Comparison of ENCODE assay signal across 27 mouse cellular contexts in genomic region chr2:32691041-32691440, GRCm38 (mm10). TPM values are rescaled to one million over a fixed set of nuclear protein-coding genes. Genes with fewer than 3 reads are reported as not detected.
DNase-seq lines count a peak whose midpoint lies in the region; ATAC-seq and TF ChIP-seq lines count a peak whose summit lies in the region.
"Had no signal": no experiment of that assay in that cellular context is flagged by ENCODE, and none has a peak within 500 bp of the region (broad histone marks: within the 10 kb centered on the region; RNA-seq: fewer than 3 reads in every experiment).

No protein-coding gene starts in this region.

- H3K4me1 ChIP-seq in hindbrain, embryonic 13.5 days (replicated peaks), result peaks cover 18% of the 10 kb centered on the region
- H3K4me1 ChIP-seq in hindbrain, embryonic 12.5 days, result peaks cover 14% of the 10 kb centered on the region
- H3K4me1 ChIP-seq in testis, adult 2 months (ENCODE audit: control insufficient read depth, insufficient read depth, low read length), result peaks cover 13% of the 10 kb centered on the region
- peaks cover 0 to 15% of the 10 kb centered on the region in 2 experiments; a peak in 2 of 4 replicates for H3K4me1 ChIP-seq in MEL (ENCODE audit: control insufficient read depth in 1 of 2, insufficient read depth in 2 of 2, low read length in 2 of 2)
- peaks cover 18% of the 10 kb centered on the region for H3K4me1 ChIP-seq in neural tube, embryonic 13.5 days (replicated peaks)
- peaks cover 7% of the 10 kb centered on the region for H3K4me1 ChIP-seq in midbrain, embryonic 11.5 days (ENCODE audit: control insufficient read depth, insufficient read depth, low read length)

- no peak overlapping the region for H3K4me2 ChIP-seq in hindbrain, embryonic 13.5 days
- H3K4me2 ChIP-seq in hindbrain, embryonic 12.5 days (replicated peaks), result no peak overlapping the region
- H3K4me2 ChIP-seq in neural tube, embryonic 13.5 days, result no peak overlapping the region
- no peak overlapping the region for H3K4me2 ChIP-seq in midbrain, embryonic 11.5 days
- H3K4me2 ChIP-seq: embryonic facial prominence, embryonic 12.5 days; forebrain, embryonic 15.5 days; intestine, embryonic 15.5 days; kidney, embryonic 15.5 days; neural tube, embryonic 12.5 days had no signal

- intact Hi-C loops in left cerebral cortex, adult 2 months (cut with DNase I), result loop anchor here (5.0 kb wide), 1 partner anchor 109 kb away; no protein-coding TSS in a partner anchor

- 83% methylated on average over 11 of the region's 11 CpGs for WGBS in hindbrain, embryonic 13.5 days
- 86% methylated on average over 11 of the region's 11 CpGs for WGBS in hindbrain, embryonic 12.5 days
- 90% methylated on average over 11 of the region's 11 CpGs for WGBS in neural tube, embryonic 13.5 days
- 92% methylated on average over 11 of the region's 11 CpGs for WGBS in midbrain, embryonic 11.5 days

- no peak for DNase-seq in testis, postnatal 10 days (ENCODE audit: low spot score)
- DNase-seq in MEL (ENCODE audit: low read depth, low spot score), result no peak
- no peak for DNase-seq in midbrain, embryonic 11.5 days (ENCODE audit: low spot score, missing footprints)
- no peak for DNase-seq in left cerebral cortex, adult 2 months (ENCODE audit: extremely low spot score in 1 of 2, low spot score in 2 of 2)
- DNase-seq: adrenal gland, adult 2 months; cerebellum, adult 11 months; cerebellum, adult 9-11 months; gastrocnemius, postnatal 14 days; heart, adult 2 months; heart, postnatal 4 days; kidney, postnatal 4 days; layer of hippocampus, adult 9-11 months; lung, adult 2 months; lung, postnatal 36 days; midbrain, embryonic 14.5 days; thymus, postnatal 14 days had no signal

- TF ChIP-seq RAD21 in MEL (IDR thresholded peaks at IDR 0.05; ENCODE audit: low read depth, low read length), result no peak

- H3K79me2 ChIP-seq in MEL (ENCODE audit: control insufficient read depth, insufficient read depth, low read length, poor library complexity), result peaks cover 15% of the 10 kb centered on the region

- no peak overlapping the region for H3K27ac ChIP-seq in hindbrain, embryonic 13.5 days
- H3K27ac ChIP-seq in hindbrain, embryonic 12.5 days, result no peak overlapping the region
- no peak overlapping the region for H3K27ac ChIP-seq in testis, adult 2 months (ENCODE audit: control insufficient read depth, insufficient read depth, low read depth, low read length)
- H3K27ac ChIP-seq in MEL (ENCODE audit: control insufficient read depth, low read depth, low read length), result no peak overlapping the region
- no peak overlapping the region for H3K27ac ChIP-seq in neural tube, embryonic 13.5 days (replicated peaks)
- no peak overlapping the region for H3K27ac ChIP-seq in midbrain, embryonic 11.5 days (ENCODE audit: low read depth, low read length)
- no peak overlapping the region for H3K27ac ChIP-seq in left cerebral cortex, adult 2 months
- H3K27ac ChIP-seq: embryonic facial prominence, embryonic 12.5 days; forebrain, embryonic 15.5 days; heart, adult 2 months; intestine, embryonic 15.5 days; kidney, embryonic 15.5 days; neural tube, embryonic 12.5 days had no signal

- peaks cover 23% of the 10 kb centered on the region for H3K36me3 ChIP-seq in hindbrain, embryonic 13.5 days
- H3K36me3 ChIP-seq in hindbrain, embryonic 12.5 days, result peaks cover 25% of the 10 kb centered on the region
- H3K36me3 ChIP-seq in testis, adult 2 months (ENCODE audit: control insufficient read depth, insufficient read depth, low read length), result no peaks in the 10 kb centered on the region
- peaks cover 0 to 10% of the 10 kb centered on the region in 2 experiments; a peak in 3 of 4 replicates for H3K36me3 ChIP-seq in MEL (ENCODE audit: control insufficient read depth in 1 of 2, insufficient read depth in 2 of 2, low read length in 2 of 2)
- peaks cover 15% of the 10 kb centered on the region for H3K36me3 ChIP-seq in neural tube, embryonic 13.5 days
- H3K36me3 ChIP-seq in midbrain, embryonic 11.5 days (ENCODE audit: control insufficient read depth, insufficient read depth, low read length), result peaks cover 4% of the 10 kb centered on the region; the same call in 1 of the 2 replicates

- H3K27me3 ChIP-seq in hindbrain, embryonic 13.5 days, result no peaks in the 10 kb centered on the region
- H3K27me3 ChIP-seq in hindbrain, embryonic 12.5 days, result 0 out of 2 replicates have a peak, but pooled peaks cover 2% of the 10 kb centered on the region
- no peaks in the 10 kb centered on the region for H3K27me3 ChIP-seq in testis, adult 2 months (ENCODE audit: control insufficient read depth, insufficient read depth, low read length)
- H3K27me3 ChIP-seq in MEL (ENCODE audit: control insufficient read depth in 1 of 2, insufficient read depth in 2 of 2, low read length in 2 of 2), result no peaks in the 10 kb centered on the region
- no peaks in the 10 kb centered on the region for H3K27me3 ChIP-seq in neural tube, embryonic 13.5 days
- no peaks in the 10 kb centered on the region for H3K27me3 ChIP-seq in midbrain, embryonic 11.5 days (ENCODE audit: control insufficient read depth, insufficient read depth, low read length)
- H3K27me3 ChIP-seq: embryonic facial prominence, embryonic 12.5 days; forebrain, embryonic 15.5 days; intestine, embryonic 15.5 days; kidney, embryonic 15.5 days; megakaryocyte, embryonic 14.5 days; neural tube, embryonic 12.5 days had no signal

- no peak for TF ChIP-seq CTCF in testis, adult 2 months (IDR thresholded peaks at IDR 0.05; ENCODE audit: control insufficient read depth, insufficient read depth, insufficient replicate concordance, low read depth, low read length)
- no peak for TF ChIP-seq CTCF in MEL (IDR thresholded peaks at IDR 0.05 in 2 of 3, conservative IDR thresholded peaks at IDR 0.05 in 1 of 3; ENCODE audit: control insufficient read depth in 1 of 3, insufficient read depth in 1 of 3, low read depth in 2 of 3, low read length in 3 of 3, poor library complexity in 1 of 3, severe bottlenecking in 1 of 3)
- TF ChIP-seq CTCF in left cerebral cortex, adult 2 months (IDR thresholded peaks at IDR 0.05), result no peak

- no peaks in the 10 kb centered on the region for H3K9me3 ChIP-seq in hindbrain, embryonic 13.5 days
- no peaks in the 10 kb centered on the region for H3K9me3 ChIP-seq in hindbrain, embryonic 12.5 days (replicated peaks)
- H3K9me3 ChIP-seq in MEL (replicated peaks; ENCODE audit: insufficient read depth, low read length), result no peaks in the 10 kb centered on the region
- no peaks in the 10 kb centered on the region for H3K9me3 ChIP-seq in neural tube, embryonic 13.5 days
- no peaks in the 10 kb centered on the region for H3K9me3 ChIP-seq in midbrain, embryonic 11.5 days (ENCODE audit: control insufficient read depth, low read length)
- H3K9me3 ChIP-seq: embryonic facial prominence, embryonic 12.5 days; forebrain, embryonic 15.5 days; intestine, embryonic 15.5 days; kidney, embryonic 15.5 days; megakaryocyte, embryonic 14.5 days; neural tube, embryonic 12.5 days had no signal

- H3K4me3 ChIP-seq in hindbrain, embryonic 13.5 days, result no peak overlapping the region
- H3K4me3 ChIP-seq in hindbrain, embryonic 12.5 days, result no peak overlapping the region
- H3K4me3 ChIP-seq in testis, adult 2 months (ENCODE audit: control insufficient read depth, low read depth, low read length), result peak overlapping the region; percentile 26
- no peak overlapping the region for H3K4me3 ChIP-seq in MEL (ENCODE audit: control insufficient read depth in 1 of 2, insufficient read depth in 1 of 2, low read depth in 2 of 2, low read length in 2 of 2)
- no peak overlapping the region for H3K4me3 ChIP-seq in neural tube, embryonic 13.5 days
- H3K4me3 ChIP-seq in midbrain, embryonic 11.5 days (ENCODE audit: low read depth, low read length), result no peak overlapping the region
- H3K4me3 ChIP-seq in left cerebral cortex, adult 2 months, result no peak overlapping the region
- H3K4me3 ChIP-seq: embryonic facial prominence, embryonic 12.5 days; forebrain, embryonic 15.5 days; heart, adult 2 months; intestine, embryonic 15.5 days; kidney, embryonic 15.5 days; megakaryocyte, embryonic 14.5 days; neural tube, embryonic 12.5 days had no signal

- H3K9ac ChIP-seq in hindbrain, embryonic 13.5 days, result peak overlapping the region; percentile 39; the same call in 1 of the 2 replicates
- no peak overlapping the region for H3K9ac ChIP-seq in hindbrain, embryonic 12.5 days
- H3K9ac ChIP-seq in MEL (ENCODE audit: control insufficient read depth, low read depth, low read length, poor library complexity, severe bottlenecking), result no peak overlapping the region
- peak overlapping the region; percentile 38; the same call in 1 of the 2 replicates for H3K9ac ChIP-seq in neural tube, embryonic 13.5 days
- no peak overlapping the region for H3K9ac ChIP-seq in midbrain, embryonic 11.5 days (ENCODE audit: low read length)
- H3K9ac ChIP-seq: embryonic facial prominence, embryonic 12.5 days; forebrain, embryonic 15.5 days; intestine, embryonic 15.5 days; kidney, embryonic 15.5 days; neural tube, embryonic 12.5 days had no signal

- no peak for ATAC-seq in hindbrain, embryonic 13.5 days (ENCODE audit: low FRiP score)
- no peak for ATAC-seq in hindbrain, embryonic 12.5 days (ENCODE audit: low FRiP score)
- ATAC-seq in neural tube, embryonic 13.5 days (ENCODE audit: low read depth), result no peak
- ATAC-seq in midbrain, embryonic 11.5 days (ENCODE audit: low FRiP score), result no peak
- ATAC-seq: forebrain, embryonic 15.5 days; hindbrain, embryonic 16.5 days; intestine, embryonic 15.5 days had no signal

- no peak for TF ChIP-seq POLR2A in testis, adult 2 months (IDR thresholded peaks at IDR 0.05; ENCODE audit: control insufficient read depth, low read depth, low read length)
- no peak for TF ChIP-seq POLR2A in MEL (IDR thresholded peaks at IDR 0.05; ENCODE audit: control insufficient read depth in 1 of 2, insufficient read depth in 1 of 2, low read depth in 1 of 2, low read length in 2 of 2, poor library complexity in 1 of 2)

- TF ChIP-seq EP300 in MEL (IDR thresholded peaks at IDR 0.05; ENCODE audit: low read depth in 1 of 2, low read length in 2 of 2), result no peak

RNA-seq across cellular contexts. Expression of gene Fpgs, which starts 12.9 kb away (rescaled TPM):
- polyA plus RNA-seq in hindbrain, embryonic 13.5 days (2015; fragmentation: Nextera tagmentation; extraction: Ambion mirVana), result 14.5 and 16.4 TPM in 2 replicates
- polyA plus RNA-seq in hindbrain, embryonic 12.5 days (2016; fragmentation: Nextera tagmentation; extraction: Ambion mirVana), result 19.5 and 20.1 TPM in 2 replicates
- 39.4 and 45.3 TPM in 2 replicates for polyA plus RNA-seq in testis, adult 2 months (2012; rRNA removed)
- 32.5 and 40.0 TPM in 2 replicates for total RNA-seq in MEL (2012; rRNA removed)
- 10 to 100 TPM in 1 of 2 experiments, not detected in 1; 73.9 TPM for polyA plus RNA-seq in MEL (2012; ENCODE audit: insufficient read depth in 1 of 2, insufficient read length in 2 of 2, low read depth in 1 of 2, low replicate concordance in 2 of 2, missing spikeins in 1 of 2)
- polyA plus RNA-seq in neural tube, embryonic 13.5 days (2015; fragmentation: Nextera tagmentation; extraction: Ambion mirVana), result 14.3 and 14.7 TPM in 2 replicates
- polyA plus RNA-seq in midbrain, embryonic 11.5 days (2014; fragmentation: Nextera tagmentation; extraction: Ambion mirVana), result 10.3 and 13.9 TPM in 2 replicates
- 10 to 100 TPM in 1 of 2 experiments, 1 to 10 TPM in 1; 9.4 to 10.5 TPM for total RNA-seq in left cerebral cortex, adult 2 months (2021)

RNA-seq across cellular contexts. Expression of gene Cdk9, which starts 21.8 kb away (rescaled TPM):
- 74.9 and 81.9 TPM in 2 replicates for polyA plus RNA-seq in hindbrain, embryonic 13.5 days (2015; fragmentation: Nextera tagmentation; extraction: Ambion mirVana)
- 99.0 and 101 TPM in 2 replicates for polyA plus RNA-seq in hindbrain, embryonic 12.5 days (2016; fragmentation: Nextera tagmentation; extraction: Ambion mirVana)
- polyA plus RNA-seq in testis, adult 2 months (2012; rRNA removed), result 105 and 121 TPM in 2 replicates
- 30.9 and 37.7 TPM in 2 replicates for total RNA-seq in MEL (2012; rRNA removed)
- 100 to 1,000 TPM in 1 of 2 experiments, not detected in 1; 125 TPM for polyA plus RNA-seq in MEL (2012; ENCODE audit: insufficient read depth in 1 of 2, insufficient read length in 2 of 2, low read depth in 1 of 2, low replicate concordance in 2 of 2, missing spikeins in 1 of 2)
- 72.2 and 74.6 TPM in 2 replicates for polyA plus RNA-seq in neural tube, embryonic 13.5 days (2015; fragmentation: Nextera tagmentation; extraction: Ambion mirVana)
- polyA plus RNA-seq in midbrain, embryonic 11.5 days (2014; fragmentation: Nextera tagmentation; extraction: Ambion mirVana), result 72.8 and 82.6 TPM in 2 replicates
- total RNA-seq in left cerebral cortex, adult 2 months (2021), result 100 to 1,000 TPM; 129 to 134 TPM

RNA-seq across cellular contexts. Expression of gene Sh2d3c, which starts 29.8 kb away (rescaled TPM):
- polyA plus RNA-seq in hindbrain, embryonic 13.5 days (2015; fragmentation: Nextera tagmentation; extraction: Ambion mirVana), result 41.8 and 50.5 TPM in 2 replicates
- 33.5 and 34.8 TPM in 2 replicates for polyA plus RNA-seq in hindbrain, embryonic 12.5 days (2016; fragmentation: Nextera tagmentation; extraction: Ambion mirVana)
- 1.9 and 2.3 TPM in 2 replicates for polyA plus RNA-seq in testis, adult 2 months (2012; rRNA removed)
- total RNA-seq in MEL (2012; rRNA removed), result 0.19 and 0.26 TPM in 2 replicates
- polyA plus RNA-seq in MEL (2012; ENCODE audit: insufficient read depth in 1 of 2, insufficient read length in 2 of 2, low read depth in 1 of 2, low replicate concordance in 2 of 2, missing spikeins in 1 of 2), result under 1 TPM in 1 of 2 experiments, not detected in 1; 0.43 TPM
- 42.5 and 51.4 TPM in 2 replicates for polyA plus RNA-seq in neural tube, embryonic 13.5 days (2015; fragmentation: Nextera tagmentation; extraction: Ambion mirVana)
- polyA plus RNA-seq in midbrain, embryonic 11.5 days (2014; fragmentation: Nextera tagmentation; extraction: Ambion mirVana), result 23.4 and 25.5 TPM in 2 replicates
- total RNA-seq in left cerebral cortex, adult 2 months (2021), result 10 to 100 TPM; 31.1 to 42.5 TPM

RNA-seq across cellular contexts. Expression of gene Eng, which starts 44.6 kb away (rescaled TPM):
- 29.0 and 29.2 TPM in 2 replicates for polyA plus RNA-seq in hindbrain, embryonic 13.5 days (2015; fragmentation: Nextera tagmentation; extraction: Ambion mirVana)
- 31.6 and 32.1 TPM in 2 replicates for polyA plus RNA-seq in hindbrain, embryonic 12.5 days (2016; fragmentation: Nextera tagmentation; extraction: Ambion mirVana)
- polyA plus RNA-seq in testis, adult 2 months (2012; rRNA removed), result 6.5 and 7.9 TPM in 2 replicates
- total RNA-seq in MEL (2012; rRNA removed), result 0.33 and 0.73 TPM in 2 replicates
- polyA plus RNA-seq in MEL (2012; ENCODE audit: insufficient read depth in 1 of 2, insufficient read length in 2 of 2, low read depth in 1 of 2, low replicate concordance in 2 of 2, missing spikeins in 1 of 2), result 1 to 10 TPM in 1 of 2 experiments, not detected in 1; 1.0 TPM
- 28.4 and 31.5 TPM in 2 replicates for polyA plus RNA-seq in neural tube, embryonic 13.5 days (2015; fragmentation: Nextera tagmentation; extraction: Ambion mirVana)
- polyA plus RNA-seq in midbrain, embryonic 11.5 days (2014; fragmentation: Nextera tagmentation; extraction: Ambion mirVana), result 20.5 and 22.7 TPM in 2 replicates
- 10 to 100 TPM; 22.2 to 23.0 TPM for total RNA-seq in left cerebral cortex, adult 2 months (2021)

RNA-seq across cellular contexts. Expression of gene 6330409D20Rik, which starts 49.8 kb away (rescaled TPM):
- 3.3 and 3.7 TPM in 2 replicates for polyA plus RNA-seq in hindbrain, embryonic 13.5 days (2015; fragmentation: Nextera tagmentation; extraction: Ambion mirVana)
- 1.6 and 2.0 TPM in 2 replicates for polyA plus RNA-seq in hindbrain, embryonic 12.5 days (2016; fragmentation: Nextera tagmentation; extraction: Ambion mirVana)
- polyA plus RNA-seq in testis, adult 2 months (2012; rRNA removed), result 0.10 and 0.16 TPM in 2 replicates
- not detected in 2 replicates for total RNA-seq in MEL (2012; rRNA removed)
- polyA plus RNA-seq in MEL (2012; ENCODE audit: insufficient read depth in 1 of 2, insufficient read length in 2 of 2, low read depth in 1 of 2, low replicate concordance in 2 of 2, missing spikeins in 1 of 2), result not detected
- 3.2 and 4.0 TPM in 2 replicates for polyA plus RNA-seq in neural tube, embryonic 13.5 days (2015; fragmentation: Nextera tagmentation; extraction: Ambion mirVana)
- 2.0 and 3.0 TPM in 2 replicates for polyA plus RNA-seq in midbrain, embryonic 11.5 days (2014; fragmentation: Nextera tagmentation; extraction: Ambion mirVana)
- 1 to 10 TPM; 1.6 to 2.2 TPM for total RNA-seq in left cerebral cortex, adult 2 months (2021)
- total RNA-seq: adrenal gland, adult 2 months; gastrocnemius, postnatal 14 days; heart, adult 2 months; heart, postnatal 4 days had no signal
- polyA plus RNA-seq: adrenal gland, adult 2 months; heart, adult 2 months; kidney, embryonic 15.5 days had no signal

Comparison
In these comparisons a context has a peak if more than half of its experiments do, and no peak if none do; other contexts are left out.
1. H3K9ac ChIP-seq: peak in hindbrain, embryonic 13.5 days (single experiment) and neural tube, embryonic 13.5 days (single experiment); none in hindbrain, embryonic 12.5 days (single experiment), MEL (single experiment) and midbrain, embryonic 11.5 days (single experiment).